Mouse (Mus musculus): ENCODE measurements around the gene Fam13c.
"Not testable (repeated sequence)": the region's sequence is repeated elsewhere in the genome, so short reads cannot be mapped to it uniquely, and the experiment has no call there.

The Fam13c gene

DNA sequence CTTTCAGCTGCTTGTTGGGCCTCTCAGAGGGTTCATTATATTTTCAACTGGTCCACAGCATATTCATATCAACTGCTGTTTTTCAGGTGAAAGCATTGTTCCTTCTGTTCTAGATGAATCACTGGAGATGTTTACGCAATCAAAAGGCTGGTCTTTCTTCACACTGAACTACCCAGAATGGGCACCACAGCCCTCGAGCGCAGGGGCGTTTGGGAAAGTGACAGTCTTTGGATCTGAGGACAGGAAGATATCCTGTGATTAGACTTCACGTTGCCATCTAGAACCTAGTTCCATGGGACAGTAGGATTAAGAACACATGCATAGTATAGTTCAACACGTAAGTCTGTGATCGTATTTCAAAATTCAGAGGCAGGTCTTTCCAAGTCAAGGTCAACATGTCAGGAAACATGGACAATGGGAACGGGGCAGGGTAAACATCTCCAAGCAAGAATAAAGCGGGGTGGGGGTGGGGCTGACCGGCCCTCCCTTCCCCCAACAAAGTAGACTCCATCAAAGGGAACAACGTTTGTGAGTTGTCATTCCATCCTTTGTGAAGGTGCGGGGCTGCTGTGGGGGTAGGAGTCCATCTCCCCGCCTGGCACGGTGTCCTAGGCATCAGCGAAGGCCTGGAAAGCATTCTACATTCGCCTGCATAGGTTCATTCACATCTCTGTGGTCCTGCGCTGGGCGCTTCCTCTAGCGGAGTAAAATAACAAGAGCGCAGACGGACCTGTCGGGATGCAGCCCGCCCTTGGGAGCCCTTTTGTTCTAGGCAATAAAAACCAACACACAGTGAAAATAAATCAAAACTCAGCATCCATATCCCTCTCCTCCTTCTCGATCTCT, at the start of gene Fam13c:
TSS of gene Fam13c (plus strand) at position 806 of the 846 bp plus-strand sequence.
- DNase-seq, result peak; percentile 59

DNA sequence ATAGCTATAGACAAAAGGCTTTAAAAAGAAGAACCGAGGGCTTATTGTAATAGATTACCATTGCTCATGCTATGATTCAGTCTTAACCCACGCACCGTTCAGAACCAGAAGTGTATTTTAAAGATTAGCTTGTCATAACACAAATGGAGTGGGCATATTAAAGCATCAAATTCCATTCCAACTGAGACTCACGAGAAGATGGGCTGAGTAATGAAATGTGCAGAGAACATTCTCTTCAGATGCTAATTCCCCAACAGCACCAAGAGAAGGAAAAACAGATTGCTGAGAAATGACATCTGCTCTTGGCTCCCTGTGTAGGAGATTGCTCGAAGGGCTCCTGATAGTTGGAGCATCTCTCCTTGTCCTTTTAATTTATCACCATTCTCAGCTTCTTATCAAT, 44.4 kb upstream of the Fam13c start:
- no peak for DNase-seq

DNA sequence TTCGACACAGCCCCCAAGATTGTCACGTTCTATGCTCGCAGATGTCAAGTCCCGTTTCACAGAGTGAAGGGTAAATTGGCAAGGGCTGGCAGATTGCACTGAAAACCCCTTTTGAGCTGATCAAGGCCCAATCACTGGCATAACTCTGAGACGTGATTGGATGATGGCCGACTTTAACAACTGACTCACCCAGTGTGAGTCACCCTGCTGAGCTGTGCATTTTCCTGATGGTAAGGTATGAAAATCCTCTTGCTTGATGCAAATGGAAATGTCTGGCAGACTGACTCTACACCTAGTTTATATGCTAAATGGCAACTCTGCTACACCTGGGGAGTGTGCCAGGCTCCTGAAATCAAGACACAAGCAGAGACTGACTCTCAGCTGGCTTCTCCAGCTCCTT, 42.1 kb upstream of the Fam13c start:
- DNase-seq, result no peak

DNA sequence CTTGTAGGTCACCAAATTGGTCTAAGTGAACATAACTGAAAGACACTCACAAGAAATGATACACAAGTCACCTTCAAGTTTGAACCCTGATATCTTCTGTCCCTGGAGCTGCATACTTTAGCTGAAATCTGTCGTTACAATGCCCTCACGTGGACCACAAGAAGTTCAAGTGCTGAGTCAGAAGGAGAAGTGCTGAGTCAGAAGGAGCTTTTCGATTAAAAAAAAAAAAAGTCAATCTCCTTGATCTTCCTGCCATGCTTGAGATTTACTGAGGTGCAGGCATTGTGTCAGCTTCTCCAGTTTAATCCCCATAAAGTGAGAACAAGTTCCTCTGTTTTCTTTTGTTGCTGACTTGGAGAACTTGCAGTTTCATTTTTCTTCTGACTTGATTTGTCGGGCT, 38.3 kb upstream of the Fam13c start:
- no peak for DNase-seq

DNA sequence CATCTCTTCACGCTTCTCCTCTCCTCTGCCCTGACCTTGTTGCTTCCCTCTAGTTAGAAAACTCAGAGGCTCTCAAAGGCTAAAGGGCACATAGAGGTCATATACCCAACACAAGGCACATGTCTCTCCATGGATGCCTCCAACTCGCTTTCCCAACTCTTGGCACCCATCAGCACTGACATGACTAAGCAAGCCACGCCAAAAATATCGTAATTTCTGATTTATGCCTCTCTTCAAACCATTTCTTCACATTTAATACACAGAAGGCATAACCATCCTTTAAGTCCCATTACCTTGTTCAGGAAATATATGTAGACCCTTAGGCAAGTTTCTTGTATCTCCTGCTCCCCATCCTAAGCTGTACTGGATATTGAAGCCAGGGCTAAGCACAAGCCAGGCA, 37.6 kb upstream of the Fam13c start:
- no peak for DNase-seq

DNA sequence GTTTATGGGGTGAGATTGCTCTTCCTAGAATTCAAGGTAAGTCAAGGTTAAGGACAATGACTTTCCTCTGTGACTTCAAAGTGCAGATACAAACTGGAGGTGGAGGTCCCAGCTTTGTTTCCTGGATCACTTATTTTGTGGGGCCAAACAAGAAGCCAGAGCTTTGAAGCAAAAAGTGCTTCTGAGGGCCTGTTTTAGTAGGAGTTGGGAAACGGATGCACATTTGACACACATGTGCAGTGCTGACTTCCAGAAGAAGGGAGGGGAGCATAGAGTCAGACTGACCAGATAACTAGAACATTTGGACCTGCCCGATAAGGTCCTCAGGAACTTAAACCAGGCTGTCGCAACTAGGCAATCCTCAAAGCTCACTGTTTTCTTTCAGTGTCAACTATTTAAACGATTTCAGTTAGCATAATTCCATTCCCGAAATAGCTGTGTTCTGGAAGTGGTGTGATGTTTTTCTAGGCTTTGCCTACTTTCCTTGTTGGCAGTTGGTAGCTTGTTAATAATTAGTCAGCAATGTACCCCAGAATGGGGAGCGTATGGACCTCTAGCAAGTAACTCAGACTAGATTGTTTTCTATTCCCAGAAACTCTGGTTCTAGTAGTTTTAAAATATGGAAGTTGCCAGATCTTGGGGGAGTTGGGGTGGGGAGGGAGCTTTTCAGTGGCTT, 22.3 kb upstream of the Fam13c start:
- DNase-seq, result no peak

DNA sequence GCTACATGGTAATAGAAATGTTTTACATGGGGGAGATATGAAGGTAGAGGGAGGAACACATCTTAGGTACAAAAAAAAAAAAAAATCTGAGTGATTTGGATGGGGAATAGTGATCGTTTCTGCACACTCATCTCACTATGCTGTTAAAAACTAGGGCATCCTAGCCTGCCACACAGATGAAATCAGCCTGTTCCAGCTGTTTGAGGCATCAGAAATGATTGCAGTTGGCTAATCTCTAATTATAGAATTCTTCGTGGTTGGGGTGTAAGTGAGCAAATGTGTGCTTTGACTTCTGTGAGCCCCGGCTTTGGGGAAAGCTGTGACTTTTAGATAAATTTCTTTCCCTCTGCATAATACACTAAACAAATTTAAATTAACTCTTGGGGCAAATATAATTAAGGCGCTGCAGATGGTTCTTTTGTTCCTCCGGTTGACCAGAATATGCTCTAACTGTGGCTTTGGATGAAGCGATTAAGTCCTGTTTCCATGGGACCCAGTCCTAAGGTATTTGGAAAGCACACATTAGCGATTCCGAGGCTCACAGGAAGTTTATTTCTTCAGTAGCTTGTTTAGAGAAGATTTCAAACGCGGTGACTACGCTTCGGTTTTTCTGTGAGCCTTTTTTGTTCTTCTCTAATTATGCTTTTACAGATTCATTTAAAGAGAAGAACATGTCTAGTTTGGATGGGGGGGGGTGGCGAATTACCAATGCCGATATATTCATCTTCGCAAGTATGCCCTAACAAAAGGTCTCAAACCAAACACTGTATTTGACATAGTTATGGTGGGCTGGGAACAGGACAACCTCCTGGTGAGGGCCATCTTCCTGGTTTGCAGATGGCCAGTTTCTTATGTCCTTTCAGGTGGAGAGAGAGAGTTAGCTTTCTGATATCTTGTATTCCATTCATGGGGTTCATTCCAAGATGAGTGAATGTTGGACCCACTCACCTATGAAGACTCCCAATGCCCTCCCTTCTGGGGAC, 20.7 kb upstream of the Fam13c start:
- no peak for DNase-seq

DNA sequence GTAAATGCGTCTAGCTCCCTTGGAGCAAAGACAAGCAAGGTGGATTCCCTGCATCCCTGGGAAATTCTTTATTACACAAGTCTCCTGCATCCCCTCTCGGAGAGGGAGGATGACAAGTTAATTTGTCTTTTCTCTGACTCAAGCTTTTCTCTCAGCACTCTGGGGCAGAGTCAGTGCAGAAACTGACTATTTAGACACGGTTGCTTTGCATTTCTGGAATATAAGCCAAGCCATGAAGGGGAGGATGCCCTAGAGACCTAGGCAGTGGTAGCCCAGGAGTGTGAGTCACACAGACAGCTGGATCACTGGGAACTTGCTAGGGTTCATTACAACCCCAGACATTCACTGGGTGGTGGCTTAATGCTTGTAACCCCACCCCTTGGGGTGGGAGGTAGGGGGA, 13.9 kb upstream of the Fam13c start:
- no peak for DNase-seq

DNA sequence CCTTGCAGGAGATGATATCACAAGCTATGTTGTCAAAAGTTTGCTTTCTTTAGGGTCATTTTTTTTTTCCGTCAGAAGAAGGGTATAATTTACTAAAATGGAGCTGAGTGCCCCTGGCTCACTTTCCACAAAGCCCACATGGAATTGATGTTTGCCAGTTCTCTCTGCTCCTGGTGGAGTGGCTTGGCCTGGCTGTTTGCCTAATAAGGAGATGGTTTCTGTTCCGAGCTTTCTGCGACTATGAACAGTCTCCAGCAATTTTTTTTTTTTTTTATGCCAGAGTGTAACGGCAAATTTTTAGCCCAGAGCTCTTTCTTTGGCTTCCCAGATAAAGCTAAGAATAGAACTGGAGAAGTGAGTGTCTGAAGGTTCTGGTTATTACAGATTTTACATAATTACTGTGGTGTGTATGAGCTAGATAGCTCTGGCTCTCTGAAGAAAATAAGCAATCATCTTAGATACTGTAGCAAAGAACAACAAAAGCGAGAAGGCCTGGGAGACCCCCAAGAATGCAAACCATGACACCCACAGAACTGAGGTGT, 12.1 kb upstream of the Fam13c start:
- peak; percentile 28 for DNase-seq

DNA sequence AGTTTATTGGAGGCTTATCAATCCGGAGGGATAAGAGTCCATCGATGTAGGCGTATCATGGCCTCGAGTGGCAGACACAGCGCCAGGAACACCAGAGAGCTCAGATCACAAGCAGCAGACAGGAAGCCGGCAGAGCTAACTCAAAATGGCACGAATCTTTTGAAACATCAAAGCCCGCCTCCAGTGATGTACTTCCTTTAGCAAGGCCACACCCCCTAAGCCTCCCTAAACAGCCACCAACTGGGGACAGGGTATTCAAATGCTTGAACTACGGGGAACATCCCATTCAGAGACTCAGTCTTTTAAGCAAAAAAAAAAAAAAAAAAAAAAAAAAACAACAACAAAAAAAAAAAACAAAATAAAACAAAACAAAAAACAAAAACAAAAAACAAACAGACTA, 10.9 kb upstream of the Fam13c start:
- no peak for DNase-seq

DNA sequence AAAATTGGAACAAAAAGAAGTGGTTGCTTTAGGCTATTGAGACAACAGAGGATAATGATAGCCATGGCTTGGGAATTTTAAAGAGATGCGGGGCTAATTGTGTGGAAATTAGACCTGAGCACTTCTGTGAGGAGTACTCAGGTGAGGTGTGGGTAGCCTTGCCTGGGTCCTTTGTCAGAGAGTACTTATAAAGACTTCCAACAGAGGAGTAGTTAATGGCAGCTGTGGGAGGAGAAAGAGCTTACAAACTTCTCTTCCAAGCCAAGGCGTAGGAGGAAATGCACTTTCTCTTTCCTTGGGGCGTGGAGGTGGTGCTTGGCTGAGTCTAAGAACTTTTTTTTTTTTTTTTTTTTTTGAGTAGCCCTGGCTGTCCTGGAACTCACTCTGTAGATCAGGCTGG, 6.9 kb upstream of the Fam13c start:
- DNase-seq, result no peak

DNA sequence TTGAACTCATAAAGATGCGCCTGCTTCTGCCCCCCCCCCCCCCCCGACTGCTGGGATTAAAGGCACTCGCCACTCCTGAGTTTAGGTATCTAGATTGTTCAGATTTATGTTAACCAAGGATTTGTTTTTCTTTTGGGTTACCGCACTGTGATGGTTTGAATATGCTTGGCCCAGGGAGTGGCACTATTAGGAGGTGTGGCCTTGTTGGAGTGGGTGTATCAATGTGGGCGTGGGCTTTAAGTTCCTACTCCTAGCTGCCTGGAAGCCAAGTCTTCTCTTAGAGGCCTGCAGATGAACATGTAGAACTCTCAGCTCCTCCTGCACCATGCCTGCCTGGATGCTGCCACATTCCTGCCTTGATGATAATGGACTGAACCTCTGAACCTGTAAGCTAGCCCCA, 6.5 kb upstream of the Fam13c start:
- not testable (repeated sequence) for DNase-seq

DNA sequence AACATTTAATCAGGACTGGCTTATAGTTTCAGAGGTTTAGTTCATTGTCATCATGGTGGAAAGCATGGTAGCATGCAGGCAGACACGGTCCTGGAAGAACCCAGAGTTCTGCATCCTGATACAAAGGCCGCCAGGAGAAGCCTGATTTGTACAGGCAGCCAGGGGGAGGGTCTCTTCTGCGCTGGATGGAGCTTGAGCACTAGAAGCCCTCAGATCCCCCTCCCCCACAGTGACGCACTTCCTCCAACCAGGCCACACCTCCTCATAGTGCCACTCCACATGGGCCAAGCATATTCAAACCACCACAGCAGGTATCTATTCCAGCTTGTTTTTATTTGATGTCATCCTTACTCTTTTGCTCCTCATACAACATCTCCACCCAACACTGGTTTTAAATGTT, 3.6 kb upstream of the Fam13c start:
- DNase-seq, result no peak

DNA sequence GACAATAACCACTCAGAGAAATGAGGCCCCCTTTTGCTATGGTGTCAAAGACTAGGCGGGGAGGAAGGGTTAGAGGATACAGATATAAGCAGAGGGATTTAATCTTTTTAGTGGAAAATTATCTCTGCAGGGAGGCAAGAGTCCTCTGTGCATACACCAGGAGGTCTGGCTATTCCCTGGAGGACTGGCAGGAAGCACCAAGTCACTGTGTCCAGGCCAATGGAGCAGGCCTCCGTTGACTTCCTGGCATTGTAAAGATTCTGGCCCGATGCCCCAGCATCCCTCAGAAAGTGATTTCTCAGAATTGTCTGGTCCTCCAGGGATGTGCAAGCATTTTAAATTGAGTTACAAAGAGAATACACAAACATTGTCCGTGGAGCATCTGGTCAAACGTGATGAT, 3.0 kb upstream of the Fam13c start:
- no peak for DNase-seq

DNA sequence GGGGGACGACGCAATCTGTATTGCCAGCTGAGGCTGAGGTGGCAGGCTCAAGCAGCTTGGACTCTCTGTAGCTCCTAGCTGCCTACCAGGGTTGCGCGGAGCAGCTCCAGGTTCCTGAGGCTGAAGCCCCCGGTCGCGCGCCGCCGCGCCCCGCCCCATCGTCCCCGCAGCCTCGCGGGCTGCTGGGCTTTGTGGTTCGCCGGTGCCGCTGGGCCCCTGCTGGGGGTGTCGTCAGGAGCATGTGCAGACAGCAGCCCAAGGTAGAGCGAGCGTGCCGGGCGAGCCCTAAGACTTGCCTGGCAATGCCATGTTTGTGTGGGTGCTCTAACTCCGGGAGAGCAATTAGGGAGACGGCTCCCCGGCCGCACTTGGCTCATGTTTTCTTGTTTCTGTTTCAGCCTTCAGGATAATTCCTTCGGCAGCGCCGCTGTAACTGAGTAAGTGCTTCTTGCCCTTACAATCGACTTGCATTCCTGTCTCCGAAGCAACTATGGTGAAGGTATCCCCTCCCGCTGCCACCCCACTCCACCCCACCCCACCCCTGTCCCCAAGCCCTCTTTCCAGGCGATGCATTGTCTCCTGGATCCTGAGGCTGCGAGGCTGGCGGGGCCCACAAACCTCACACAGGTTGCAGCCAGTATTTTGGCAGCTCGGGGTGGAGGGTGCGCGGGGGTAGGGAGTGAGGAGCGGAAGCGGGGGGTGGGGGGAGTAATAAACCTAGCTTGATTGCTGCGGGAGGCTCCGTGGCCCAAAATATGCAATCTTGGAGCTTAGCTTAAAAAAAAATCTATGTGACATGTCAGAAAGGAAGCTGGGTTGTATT, 569 bp downstream of the Fam13c start:
- peak; percentile 80 for DNase-seq

DNA sequence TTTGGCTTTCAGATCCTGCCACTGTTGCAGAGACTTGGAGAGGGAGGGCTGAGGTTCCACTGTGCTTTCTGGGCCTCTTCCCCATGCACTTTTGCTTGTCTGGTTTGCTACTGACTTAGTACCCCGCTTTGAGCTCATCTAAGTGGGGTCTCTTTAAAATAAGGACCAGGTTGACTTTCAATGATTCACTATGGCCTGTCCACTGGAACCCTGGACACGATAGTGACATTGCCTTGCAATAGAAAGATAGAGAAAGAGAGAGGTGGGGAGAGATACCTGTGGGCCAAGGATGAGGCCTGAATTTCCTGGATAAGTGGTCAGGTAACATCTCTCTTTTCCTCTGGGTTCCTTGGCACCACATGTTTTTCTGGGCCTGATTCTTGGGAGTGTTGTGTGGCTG, 1.9 kb downstream of the Fam13c start:
- no peak for DNase-seq

DNA sequence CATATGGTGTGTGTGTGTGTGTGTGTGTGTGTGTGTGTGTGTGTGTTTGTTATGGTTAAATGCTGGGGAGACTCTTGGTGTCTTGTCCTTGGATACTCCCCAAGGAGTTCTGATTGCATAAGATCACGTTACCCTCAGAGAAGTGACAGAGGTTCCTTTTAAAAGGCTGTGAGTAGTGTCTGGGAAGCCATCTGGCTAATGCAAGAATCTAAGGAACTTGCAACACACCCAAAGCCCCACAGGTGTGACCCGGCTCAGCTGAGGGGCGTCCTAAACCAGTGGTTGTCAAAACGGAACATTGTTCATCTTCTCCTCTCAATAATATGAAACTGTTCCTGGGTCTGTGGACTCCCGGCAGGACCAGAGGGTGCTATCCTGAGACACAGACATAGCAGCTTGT, 2.3 kb downstream of the Fam13c start:
- no peak for DNase-seq

DNA sequence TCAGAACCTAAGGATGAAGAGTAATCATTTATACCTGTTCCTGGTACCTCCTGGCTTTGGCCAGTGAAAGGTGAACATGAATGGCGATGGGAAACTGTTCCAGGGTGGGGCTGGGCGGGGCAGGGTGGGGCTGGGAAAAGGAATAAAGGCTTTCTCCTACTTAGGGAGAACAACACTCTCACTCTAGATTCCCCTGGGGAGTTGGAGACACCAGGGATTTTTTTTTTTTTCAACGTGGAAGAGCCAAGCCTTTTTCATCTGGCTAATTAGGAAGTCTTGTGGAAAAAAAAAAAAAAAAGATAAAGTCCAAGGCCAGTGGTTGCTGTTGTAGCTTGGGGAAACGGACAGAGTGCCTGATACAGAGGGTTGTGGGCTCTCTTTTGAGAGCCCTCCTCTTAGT, 7.5 kb downstream of the Fam13c start:
- no peak for DNase-seq

DNA sequence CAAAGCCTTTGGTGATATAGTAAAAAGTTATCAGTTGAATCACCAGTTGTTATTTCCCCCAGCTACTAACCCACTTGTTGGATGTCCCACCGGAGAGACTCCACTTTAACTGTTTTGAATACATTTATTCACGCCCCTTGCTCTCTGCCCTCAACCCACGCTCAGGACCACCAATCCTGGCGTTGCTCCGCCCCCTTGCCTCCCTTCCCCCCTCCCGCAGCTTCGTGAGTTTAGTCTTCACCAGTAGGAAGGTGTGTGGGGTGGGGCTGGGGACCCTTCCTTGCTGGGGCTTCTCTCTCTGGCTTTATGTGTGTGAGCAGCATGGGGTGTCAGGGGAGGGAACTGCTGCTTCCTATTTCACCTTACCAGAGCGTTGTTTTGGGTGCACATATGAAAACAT, 8.9 kb downstream of the Fam13c start:
- DNase-seq, result no peak

DNA sequence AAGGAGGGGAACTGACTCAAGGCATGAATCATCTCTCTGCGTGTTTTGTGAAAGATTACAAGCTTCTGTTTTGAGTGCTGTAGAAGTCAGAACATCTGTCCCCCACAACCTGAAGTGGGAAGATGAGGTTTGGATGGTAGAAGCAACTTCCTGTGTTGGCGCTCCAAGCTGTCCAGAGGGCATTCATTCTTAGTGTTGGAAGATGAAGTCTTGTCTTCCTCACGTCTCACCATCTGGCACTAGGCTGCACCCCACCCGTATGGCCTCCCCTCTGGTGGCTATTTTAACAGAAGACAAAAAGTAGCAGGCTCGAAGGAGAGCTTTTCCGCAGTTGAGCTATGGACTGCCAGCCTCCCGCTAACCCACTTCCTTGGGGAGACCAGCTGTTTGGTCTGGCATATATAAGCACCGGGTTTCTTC, 15.6 kb downstream of the Fam13c start:
- DNase-seq, result no peak

DNA sequence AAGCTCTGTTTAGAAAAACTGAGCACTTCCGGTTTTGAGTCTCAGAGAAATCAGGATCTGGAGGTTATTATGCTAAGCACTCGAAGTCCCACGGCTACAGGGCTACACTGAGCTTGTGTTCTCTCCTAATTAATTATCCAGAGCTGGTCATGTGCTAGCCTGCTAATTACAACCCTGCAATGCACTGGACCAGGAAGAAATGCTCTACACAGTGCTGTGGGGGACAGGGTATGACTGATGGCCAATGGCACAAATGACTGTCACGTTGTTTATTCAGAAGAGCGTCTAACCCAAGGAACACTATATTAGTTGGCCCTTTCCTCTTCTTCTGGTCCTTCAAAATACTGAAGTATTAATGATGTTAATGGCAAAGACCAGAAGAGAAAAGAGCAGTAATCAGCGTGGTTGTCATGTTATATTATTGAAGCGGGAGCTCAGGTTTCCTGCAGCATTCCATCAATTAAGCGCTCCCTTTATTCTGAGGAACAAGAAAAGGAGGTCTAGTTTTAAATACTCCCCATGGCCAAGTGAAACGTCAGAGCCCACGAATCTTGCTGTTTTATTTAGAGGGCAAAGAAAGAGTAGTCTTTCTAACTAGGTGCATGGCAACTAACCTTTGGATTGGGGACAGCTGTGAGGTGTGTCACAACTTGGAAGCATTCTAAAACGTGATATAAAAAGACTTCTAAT, 18.4 kb downstream of the Fam13c start:
- no peak for DNase-seq

DNA sequence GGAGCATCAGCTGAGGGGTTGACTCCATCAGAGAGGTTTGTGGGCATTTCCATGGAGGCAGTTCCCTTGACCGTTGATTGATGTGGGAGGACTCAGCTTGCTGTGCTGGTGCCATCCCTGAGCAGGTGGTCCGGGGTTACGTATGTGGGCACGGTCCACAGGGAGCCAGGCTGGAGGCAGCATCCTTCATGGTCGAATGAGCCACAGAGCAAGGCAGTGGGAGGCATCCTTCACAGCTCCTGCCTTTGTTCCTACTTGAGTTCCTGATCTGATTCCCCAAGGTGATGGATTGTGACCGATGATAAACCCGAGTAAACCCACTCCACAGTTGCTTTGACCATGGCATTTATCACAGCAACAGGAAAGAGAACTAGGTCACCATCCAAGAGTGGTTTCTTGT, 25.4 kb downstream of the Fam13c start:
- no peak for DNase-seq
